Mouse (Mus musculus) erythroblast, embryonic 14.5 days (primary cell): ENCODE data around the gene Arhgap6. TPM values are rescaled to one million over a fixed set of nuclear protein-coding genes. Genes with fewer than 3 reads are reported as not detected.

ENCODE experiments used
- H3K27me3 ChIP-seq: 2 replicates; pipeline ENCODE4 v1.6.1; 2012; ENCODE audit warnings: inconsistent platforms; ENCODE audit not compliant: control insufficient read depth
- H3K36me3 ChIP-seq: 2 replicates; pipeline ENCODE4 v1.6.1; 2012; ENCODE audit warnings: mild to moderate bottlenecking, inconsistent platforms; ENCODE audit not compliant: control insufficient read depth
- H3K4me1 ChIP-seq: 2 replicates; pipeline ENCODE4 v1.6.1; 2012; ENCODE audit warnings: inconsistent platforms; ENCODE audit not compliant: control insufficient read depth
- H3K4me3 ChIP-seq: replicated peaks from 2 replicates; pipeline ENCODE3; 2012; ENCODE audit warnings: moderate library complexity, mild to moderate bottlenecking, inconsistent platforms
- H3K9me3 ChIP-seq: 2 replicates; pipeline ENCODE4 v1.6.1; 2012; ENCODE audit warnings: low read length, inconsistent platforms, mixed read lengths; ENCODE audit not compliant: control insufficient read depth
- GATA1 ChIP-seq: IDR thresholded peaks from 2 replicates; pipeline ENCODE4 v1.6.1; 2012; ENCODE audit warnings: low read length, inconsistent platforms, mixed read lengths
- TAL1 ChIP-seq: IDR thresholded peaks from 3 replicates; pipeline ENCODE4 v1.6.1; 2012; ENCODE audit warnings: low read length, inconsistent platforms, mixed read lengths
- polyA plus RNA-seq: library from polyadenylated mRNA; stranded (reverse); fragments of >175 nt; gene quantifications from 2 replicates; pipeline ENCODE4 v1.2.3, GENCODE M21; 2012

Arhgap6 gene
- polyA plus RNA-seq, 1 experiment = 0.03 TPM

DNA sequence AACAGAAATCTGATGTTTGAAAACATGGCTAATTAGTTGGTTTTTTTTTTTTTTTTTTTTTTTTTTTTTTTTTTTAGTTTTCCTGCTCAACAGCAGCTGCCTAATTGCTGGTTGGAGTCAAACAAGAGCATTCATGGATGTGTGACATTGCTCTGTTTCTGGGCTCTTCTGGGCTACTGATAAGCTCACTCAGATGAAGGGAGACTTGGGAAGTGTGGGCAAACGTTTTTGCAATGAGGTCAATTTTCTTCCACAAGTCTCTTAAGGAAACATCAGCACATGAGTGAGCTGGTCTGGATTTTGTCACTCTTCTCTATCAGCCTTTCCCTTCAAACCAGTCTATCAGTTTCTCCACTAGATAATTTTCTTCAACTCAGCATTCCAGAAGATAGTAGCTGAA, 79.8 kb downstream of the Arhgap6 start:
- H3K4me3 ChIP-seq = no peak overlapping the region
- no peaks in the 10 kb centered on the region for H3K27me3 ChIP-seq
- H3K36me3 ChIP-seq = no peaks in the 10 kb centered on the region
- no peak for TF ChIP-seq GATA1
- no peak for TF ChIP-seq TAL1
- H3K4me1 ChIP-seq = no peaks in the 10 kb centered on the region
- no peaks in the 10 kb centered on the region for H3K9me3 ChIP-seq

DNA sequence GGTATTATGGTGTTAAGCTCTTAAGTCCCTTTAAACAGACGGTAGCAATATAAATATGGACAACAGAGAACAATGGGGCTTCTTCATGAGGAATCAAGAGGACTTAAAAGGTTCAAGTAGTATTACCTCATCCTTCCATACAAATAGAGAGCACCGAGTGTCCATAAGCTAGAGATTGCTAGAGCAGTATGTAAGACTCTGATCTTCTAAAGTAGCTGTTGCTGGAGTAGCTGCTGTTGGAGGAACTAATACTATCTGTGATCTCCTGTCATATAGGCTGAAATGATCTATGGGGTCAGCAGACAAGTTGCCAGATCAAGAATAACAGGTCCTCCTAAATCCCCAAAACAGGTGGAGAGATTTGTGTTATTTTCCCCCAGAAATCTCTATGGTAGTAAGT, 108.7 kb downstream of the Arhgap6 start:
- Histone ChIP-seq H3K4me1 (no peaks in the 10 kb centered on the region), H3K4me3 (no peak overlapping the region)

DNA sequence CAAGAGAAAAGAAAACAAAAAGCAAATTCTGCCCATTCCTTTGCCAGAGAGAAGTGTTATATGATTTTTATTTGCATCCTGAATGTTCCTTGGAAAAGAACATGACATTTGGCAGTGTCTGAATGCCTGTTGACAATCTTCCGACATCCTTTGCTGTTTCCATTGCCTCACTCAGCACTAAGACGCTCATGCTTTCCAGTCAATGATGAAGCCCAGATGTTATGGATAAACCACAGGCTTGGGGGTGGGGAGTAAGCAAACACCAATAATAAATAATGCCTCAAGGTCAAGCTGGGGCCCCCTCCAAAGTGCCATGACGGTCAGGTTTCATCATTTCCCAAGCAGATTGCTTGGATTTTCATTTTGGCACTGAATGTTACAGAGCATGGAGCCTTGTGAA, 109.2 kb downstream of the Arhgap6 start:
- no peak for TF ChIP-seq GATA1
- Histone ChIP-seq H3K36me3 (no peaks in the 10 kb centered on the region), H3K9me3 (no peaks in the 10 kb centered on the region), H3K4me1 (no peaks in the 10 kb centered on the region), H3K4me3 (no peak overlapping the region), H3K27me3 (no peaks in the 10 kb centered on the region)

More for the DNA sequence above, 108.7 kb downstream of the Arhgap6 start:
- TF ChIP-seq GATA1 (no peak), TAL1 (no peak)
- H3K27me3 ChIP-seq = no peaks in the 10 kb centered on the region
- no peaks in the 10 kb centered on the region for H3K36me3 ChIP-seq
- H3K9me3 ChIP-seq = no peaks in the 10 kb centered on the region

DNA sequence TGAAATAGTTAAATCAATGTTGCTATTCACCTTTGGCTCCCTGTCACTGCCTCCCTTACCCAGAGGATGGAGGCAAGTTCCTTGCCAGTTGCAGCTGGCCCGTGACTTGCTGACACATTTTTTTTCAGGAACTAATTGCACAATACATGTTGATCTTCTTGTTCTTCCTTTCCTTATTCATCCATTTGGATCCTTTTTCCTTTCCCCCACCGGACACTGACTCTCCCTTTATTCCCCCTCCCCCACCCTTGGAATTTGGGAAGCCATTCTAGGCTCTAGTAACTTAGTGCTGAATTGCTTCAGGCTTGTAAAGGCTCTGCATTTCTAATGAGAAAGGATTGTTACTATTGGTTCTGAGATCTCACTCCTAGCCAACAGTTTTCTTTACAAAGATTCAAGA, 112.7 kb downstream of the Arhgap6 start:
- H3K9me3 ChIP-seq = no peaks in the 10 kb centered on the region
- no peak for TF ChIP-seq GATA1
- TF ChIP-seq TAL1 = no peak
- no peaks in the 10 kb centered on the region for H3K36me3 ChIP-seq
- no peaks in the 10 kb centered on the region for H3K4me1 ChIP-seq
- H3K27me3 ChIP-seq = no peaks in the 10 kb centered on the region
- H3K4me3 ChIP-seq = no peak overlapping the region

DNA sequence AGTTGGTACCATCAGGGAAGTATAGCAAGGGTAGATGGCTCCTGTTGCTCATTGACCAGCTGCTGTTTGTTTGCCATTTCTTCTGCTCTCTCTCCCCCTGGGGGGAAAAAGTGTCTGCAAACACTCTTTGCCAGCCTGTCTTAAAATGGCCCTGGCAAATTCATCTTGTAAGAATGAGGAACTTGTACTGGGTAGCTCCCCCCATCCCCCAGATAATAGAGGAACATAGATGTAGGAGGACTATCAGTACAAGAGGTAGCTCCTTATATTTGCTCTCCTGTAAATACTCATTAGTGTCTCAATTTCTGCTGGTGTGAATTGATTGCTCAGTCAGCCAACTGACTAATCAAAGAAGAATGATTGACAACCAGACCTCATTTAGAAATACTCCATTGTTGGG, 118.6 kb downstream of the Arhgap6 start:
- Histone ChIP-seq H3K27me3 (no peaks in the 10 kb centered on the region), H3K4me3 (no peak overlapping the region), H3K4me1 (no peaks in the 10 kb centered on the region), H3K36me3 (no peaks in the 10 kb centered on the region), H3K9me3 (no peaks in the 10 kb centered on the region)
- no peak for TF ChIP-seq GATA1

DNA sequence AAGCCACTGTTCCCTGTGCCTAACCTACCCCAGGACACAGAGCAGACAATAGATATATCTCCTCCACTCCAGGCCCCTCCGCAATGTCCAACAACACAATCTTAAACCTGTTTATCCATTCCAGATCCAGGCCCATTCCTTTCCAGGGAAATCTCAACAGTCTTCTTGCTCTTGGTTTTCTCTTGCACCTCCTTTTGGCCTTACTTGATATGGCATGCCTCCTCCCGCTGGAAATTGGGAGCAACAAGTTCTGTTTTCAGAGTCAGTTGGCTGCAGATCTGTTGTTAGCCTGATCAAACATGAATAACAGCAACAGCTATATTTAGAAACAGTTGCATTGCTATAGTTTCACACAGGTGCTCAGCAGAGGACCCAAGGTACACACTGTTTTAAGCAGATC, 126.0 kb downstream of the Arhgap6 start:
- H3K9me3 ChIP-seq = no peaks in the 10 kb centered on the region
- TF ChIP-seq TAL1 (no peak), GATA1 (no peak)
- no peak overlapping the region for H3K4me3 ChIP-seq
- H3K4me1 ChIP-seq = no peaks in the 10 kb centered on the region
- H3K36me3 ChIP-seq = no peaks in the 10 kb centered on the region
- no peaks in the 10 kb centered on the region for H3K27me3 ChIP-seq

DNA sequence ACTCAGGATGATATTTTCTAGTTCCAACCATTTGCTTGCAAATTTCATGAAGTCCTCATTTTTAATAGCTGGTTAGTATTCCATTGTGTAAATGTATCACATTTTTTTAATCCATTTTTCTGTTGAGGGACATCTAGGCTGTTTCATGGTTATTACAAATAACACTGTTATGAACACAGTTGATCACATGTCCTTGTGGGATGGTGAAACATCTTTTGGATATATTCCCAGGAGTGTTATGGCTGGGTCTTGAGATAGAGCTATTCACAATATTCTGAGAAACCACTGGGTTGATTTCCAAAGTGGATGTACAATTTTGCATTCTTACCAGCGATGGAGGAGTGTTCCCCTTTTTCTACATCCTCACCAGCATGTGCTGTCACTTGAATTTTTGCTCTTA, 137.5 kb downstream of the Arhgap6 start:
- Histone ChIP-seq H3K36me3 (no peaks in the 10 kb centered on the region), H3K4me1 (no peaks in the 10 kb centered on the region)
- TF ChIP-seq GATA1 (no peak), TAL1 (no peak)

DNA sequence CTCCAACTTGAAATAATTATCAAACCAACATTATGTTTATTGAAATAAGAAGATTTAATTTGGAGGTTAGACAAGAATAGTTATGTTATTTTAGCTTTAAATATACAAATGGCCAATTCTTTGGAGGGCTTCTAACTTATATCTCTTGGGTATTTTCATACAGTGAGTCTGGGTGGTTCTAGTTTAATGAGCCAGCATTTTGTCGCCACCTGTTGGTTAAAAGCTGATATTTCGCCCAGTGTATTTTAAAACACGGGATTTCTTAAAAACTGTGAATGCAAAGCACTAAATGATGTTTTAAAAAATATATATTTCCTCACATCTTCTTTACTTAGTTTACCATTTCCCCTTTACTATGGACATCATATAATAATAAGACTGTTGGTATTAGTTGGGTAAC, 140.5 kb downstream of the Arhgap6 start:
- H3K9me3 ChIP-seq = no peaks in the 10 kb centered on the region
- no peaks in the 10 kb centered on the region for H3K4me1 ChIP-seq
- H3K27me3 ChIP-seq = no peaks in the 10 kb centered on the region
- no peak overlapping the region for H3K4me3 ChIP-seq
- TF ChIP-seq GATA1 (no peak), TAL1 (no peak)
- no peaks in the 10 kb centered on the region for H3K36me3 ChIP-seq

More for the DNA sequence above, 137.5 kb downstream of the Arhgap6 start:
- no peaks in the 10 kb centered on the region for H3K9me3 ChIP-seq
- H3K4me3 ChIP-seq = no peak overlapping the region
- H3K27me3 ChIP-seq = no peaks in the 10 kb centered on the region

DNA sequence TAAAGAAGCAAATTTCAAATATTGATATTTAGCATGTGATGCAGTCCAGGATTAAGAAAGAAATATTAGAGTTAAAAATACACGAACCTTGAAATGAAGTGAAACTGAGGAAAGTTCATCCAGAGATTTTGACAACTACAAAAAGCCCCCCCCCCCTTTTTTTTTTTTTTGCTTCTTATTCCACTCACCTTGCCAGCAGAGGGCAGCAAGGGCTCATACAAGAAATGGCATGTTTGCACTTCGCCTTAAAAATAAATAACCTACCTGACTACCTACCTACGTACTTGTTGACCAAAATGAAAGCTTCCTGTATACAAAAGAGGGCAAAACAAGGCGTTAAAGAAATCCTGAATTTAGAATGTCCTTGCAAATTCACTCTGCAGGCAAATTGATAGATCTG, 143.0 kb downstream of the Arhgap6 start:
- Histone ChIP-seq H3K4me3 (no peak overlapping the region), H3K9me3 (no peaks in the 10 kb centered on the region), H3K4me1 (no peaks in the 10 kb centered on the region), H3K36me3 (no peaks in the 10 kb centered on the region), H3K27me3 (no peaks in the 10 kb centered on the region)
- no peak for TF ChIP-seq GATA1
- TF ChIP-seq TAL1 = no peak

DNA sequence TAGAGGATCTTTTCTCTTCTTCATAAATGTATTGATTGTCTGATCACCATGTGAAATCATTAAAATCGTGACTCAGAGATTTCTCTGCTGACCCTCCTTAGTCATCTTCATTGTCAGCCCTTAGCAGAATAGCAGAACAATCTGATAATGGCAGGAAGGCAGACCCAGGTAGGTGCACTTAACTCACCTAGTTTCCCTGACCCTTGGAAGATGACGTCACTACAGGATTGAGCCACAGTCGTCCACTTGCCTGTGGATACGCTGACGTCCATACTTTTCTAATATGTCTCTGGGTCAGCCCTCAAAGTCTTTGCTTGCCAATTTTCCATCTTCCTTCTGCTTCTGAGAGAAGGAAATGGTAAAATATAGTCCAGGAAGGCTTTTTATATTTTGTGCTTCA, 146.8 kb downstream of the Arhgap6 start:
- no peaks in the 10 kb centered on the region for H3K27me3 ChIP-seq
- TF ChIP-seq TAL1 (no peak), GATA1 (no peak)
- no peaks in the 10 kb centered on the region for H3K4me1 ChIP-seq
- H3K9me3 ChIP-seq = no peaks in the 10 kb centered on the region
- H3K36me3 ChIP-seq = no peaks in the 10 kb centered on the region
- H3K4me3 ChIP-seq = no peak overlapping the region
